Mouse (Mus musculus) embryonic facial prominence, embryonic 13.5 days (tissue): ENCODE results near the gene Xcl1. TPM values are rescaled to one million over a fixed set of nuclear protein-coding genes. Genes with fewer than 3 reads are reported as not detected.

Experiments
- polyA plus RNA-seq: library from polyadenylated mRNA; unstranded; fragments of >200 nt; fragmentation: Nextera tagmentation; extraction: Ambion mirVana; gene quantifications from 2 replicates; pipeline ENCODE4 v1.2.1, GENCODE M21; 2015

The Xcl1 gene
- polyA plus RNA-seq, 1 experiment from 2014 or later: not detected

Other genes with a start within 250 kb of the Xcl1 start
- 6.1 and 8.3 TPM in 2 replicates for gene Dpt, start 138.9 kb downstream of the Xcl1 start, polyA plus RNA-seq
- not detected in 2 replicates for gene Tbx19, start 225.2 kb upstream of the Xcl1 start, polyA plus RNA-seq